Mouse (Mus musculus): ENCODE measurements around the gene Gm11096.

DNA sequence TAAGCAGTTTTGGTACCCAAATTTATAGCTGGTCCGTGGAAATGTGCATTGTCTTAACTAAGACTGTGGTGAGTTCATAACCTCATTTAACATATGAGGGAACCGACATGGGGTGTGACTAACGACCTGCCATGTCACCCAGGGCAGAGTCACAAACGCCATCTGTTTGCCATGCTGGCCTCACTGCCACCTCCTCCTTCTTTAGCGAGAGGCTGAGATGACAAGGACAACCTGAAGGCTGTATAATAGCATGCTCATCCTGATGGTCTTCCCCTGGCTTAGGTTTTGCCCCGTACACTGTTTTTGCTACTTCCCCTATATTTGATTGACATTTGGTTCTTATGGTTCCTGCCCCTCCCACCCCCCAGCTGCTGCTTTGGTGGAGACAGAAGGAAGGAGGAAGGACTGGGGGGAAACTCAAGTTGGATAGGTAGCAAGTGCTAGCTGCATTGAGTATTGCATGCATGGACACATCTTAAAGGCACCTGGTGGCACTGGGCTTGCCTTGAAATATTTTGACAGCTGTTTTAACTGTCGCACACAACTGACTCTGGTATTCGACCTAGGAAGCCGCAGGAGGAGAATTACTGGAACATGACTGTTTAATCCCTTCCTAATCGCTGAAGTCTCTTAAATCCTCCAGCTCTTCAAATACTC, 17.2 kb upstream of the Gm11096 start:
- no peak for TF ChIP-seq CTCF (IDR thresholded peaks at IDR 0.05; ENCODE audit: control insufficient read depth, insufficient read depth, insufficient read length)
- peak; percentile 34 for TF ChIP-seq MYOD1 (IDR thresholded peaks at IDR 0.05; ENCODE audit: control insufficient read depth, insufficient read length, low read depth)
- no peak for TF ChIP-seq MYOG (IDR thresholded peaks at IDR 0.05; ENCODE audit: control insufficient read depth, extremely low read depth, insufficient read length)
